Mouse (Mus musculus): ENCODE results near the gene Nsun2.

DNA sequence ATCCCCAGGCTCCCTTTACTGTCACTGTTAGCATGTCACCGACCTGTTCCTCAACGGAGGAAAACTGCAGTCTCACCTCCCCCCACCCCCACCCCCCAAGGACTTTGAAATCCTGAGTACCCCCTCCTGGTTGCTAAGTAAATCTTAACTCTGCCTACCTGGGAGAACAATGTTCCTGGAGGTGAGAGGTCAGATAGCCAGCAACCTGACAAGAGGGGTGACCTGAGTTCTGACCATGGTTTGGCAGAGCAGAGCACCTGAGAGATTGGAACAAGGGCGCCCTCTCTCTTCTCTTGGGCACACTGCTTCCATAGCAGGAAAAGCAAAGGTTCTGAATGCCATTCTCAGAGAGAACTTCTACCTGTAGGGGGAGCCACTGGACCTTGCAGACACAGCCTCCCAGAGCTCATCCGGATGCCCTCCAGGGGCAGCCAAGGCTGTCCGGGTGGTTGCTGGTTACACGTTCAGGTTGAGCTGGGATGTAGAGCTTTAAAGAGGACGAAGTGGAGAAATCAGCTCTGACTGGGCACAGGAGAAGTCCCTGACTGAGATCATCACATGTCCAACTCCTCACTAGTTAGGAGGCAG lies 40.6 kb upstream of the Nsun2 start:
- TF ChIP-seq POLR2A (IDR thresholded peaks at IDR 0.05; ENCODE audit: borderline replicate concordance, extremely low read depth, low read depth, low read length): no peak
- TF ChIP-seq CTCF (IDR thresholded peaks at IDR 0.05; ENCODE audit: insufficient read depth, low read length): peak; percentile 57

All from lung, adult 2 months (tissue).